Mouse (Mus musculus) cerebellum, postnatal 36 days (tissue): ENCODE results near the gene Cd180.
"Not testable (repeated sequence)": the region's sequence is repeated elsewhere in the genome, so short reads cannot be mapped to it uniquely, and the experiment has no call there.

Experiments used
- DNase-seq, 2 experiments: peaks; one replicate each; pipeline ENCODE4 v3.0.0; 2021 to 2022; ENCODE audit warnings: mixed read lengths in 2 of 2

Cd180 gene

GRCm38 (mm10) chr13:102678482-102678881, 14.9 kb upstream of the Cd180 start:
- DNase-seq = peak; percentile 66 to 81

- no peak for DNase-seq
Measured at GRCm38 (mm10) chr13:102684890-102685289, 8.5 kb upstream of the Cd180 start.

- no peak for DNase-seq
Measured at GRCm38 (mm10) chr13:102688121-102688520, 5.2 kb upstream of the Cd180 start.

GRCm38 (mm10) chr13:102689201-102690090, 3.9 kb upstream of the Cd180 start:
- DNase-seq = no peak

GRCm38 (mm10) chr13:102690184-102690583, 3.2 kb upstream of the Cd180 start:
- DNase-seq = no peak

- no peak for DNase-seq
Measured at GRCm38 (mm10) chr13:102691408-102692150, 1.8 kb upstream of the Cd180 start.

GRCm38 (mm10) chr13:102694154-102694553, 796 bp downstream of the Cd180 start:
- DNase-seq = no peak

GRCm38 (mm10) chr13:102695121-102695905, 2.0 kb downstream of the Cd180 start:
- no peak for DNase-seq

GRCm38 (mm10) chr13:102698335-102698734, 5.0 kb downstream of the Cd180 start:
- DNase-seq = no peak

GRCm38 (mm10) chr13:102698751-102699323, 5.5 kb downstream of the Cd180 start:
- DNase-seq = peak; percentile 37 to 47

- no peak for DNase-seq
Measured at GRCm38 (mm10) chr13:102700176-102700575, 6.8 kb downstream of the Cd180 start.

GRCm38 (mm10) chr13:102700744-102701143, 7.4 kb downstream of the Cd180 start:
- no peak for DNase-seq

- no peak for DNase-seq
Measured at GRCm38 (mm10) chr13:102716973-102717372, 23.6 kb downstream of the Cd180 start.

- no peak for DNase-seq
Measured at GRCm38 (mm10) chr13:102725416-102725815, 32.1 kb downstream of the Cd180 start.

- DNase-seq = no peak
Measured at GRCm38 (mm10) chr13:102725906-102726305, 32.5 kb downstream of the Cd180 start.

GRCm38 (mm10) chr13:102726876-102727275, 33.5 kb downstream of the Cd180 start:
- DNase-seq = peak in 1 of 2 experiments; percentile 25

- DNase-seq = no peak
Measured at GRCm38 (mm10) chr13:102728035-102728434, 34.7 kb downstream of the Cd180 start.

GRCm38 (mm10) chr13:102728951-102729350, 35.6 kb downstream of the Cd180 start:
- DNase-seq = not testable (repeated sequence)

- no peak for DNase-seq
Measured at GRCm38 (mm10) chr13:102733063-102733462, 39.7 kb downstream of the Cd180 start.

GRCm38 (mm10) chr13:102737811-102738210, 44.5 kb downstream of the Cd180 start:
- DNase-seq = no peak

GRCm38 (mm10) chr13:102739720-102740535, 46.6 kb downstream of the Cd180 start:
- DNase-seq = no peak
